Mouse (Mus musculus) neural tube, embryonic 11.5 days (tissue): Measurements from ENCODE around the gene Hgf. TPM values are rescaled to one million over a fixed set of nuclear protein-coding genes. Genes with fewer than 3 reads are reported as not detected.

Source experiments
- ATAC-seq: fragments of 200-750 bp; cut with Nextera tagmentation; 2 replicates; pipeline ENCODE4 v1.8.0; 2017; ENCODE audit warnings: moderate number of reproducible peaks, mild to moderate bottlenecking, moderate TSS enrichment, moderate library complexity; ENCODE audit not compliant: insufficient read depth, low FRiP score, low TSS enrichment
- DNase-seq: peaks from one replicate; pipeline ENCODE4 v3.0.0-alpha.2; 2015; ENCODE audit warnings: low spot score
- H3K27ac ChIP-seq: fragments of 300-500 bp; sonication (generic); 2 replicates; pipeline ENCODE4 v1.5.1; 2014; ENCODE audit warnings: low read depth, mild to moderate bottlenecking, low read length
- H3K27me3 ChIP-seq: fragments of 300-500 bp; sonication (generic); 2 replicates; pipeline ENCODE4 v1.6.1; 2014; ENCODE audit warnings: mild to moderate bottlenecking, low read length, mixed read lengths; ENCODE audit not compliant: control insufficient read depth, insufficient read depth
- H3K36me3 ChIP-seq: fragments of 300-500 bp; sonication (generic); 2 replicates; pipeline ENCODE4 v1.6.1; 2014; ENCODE audit warnings: mild to moderate bottlenecking, low read length, moderate library complexity, mixed read lengths; ENCODE audit not compliant: control insufficient read depth, insufficient read depth
- H3K4me1 ChIP-seq: fragments of 300-500 bp; sonication (generic); 2 replicates; pipeline ENCODE4 v1.6.1; 2014; ENCODE audit warnings: low read length, mixed read lengths; ENCODE audit not compliant: control insufficient read depth, insufficient read depth
- H3K4me2 ChIP-seq: fragments of 300-500 bp; sonication (generic); 2 replicates; pipeline ENCODE4 v1.6.1; 2014; ENCODE audit warnings: low read depth, mild to moderate bottlenecking, moderate library complexity
- H3K4me3 ChIP-seq: fragments of 300-500 bp; sonication (generic); 2 replicates; pipeline ENCODE4 v1.5.1; 2014; ENCODE audit warnings: low read depth, low read length
- H3K9ac ChIP-seq: fragments of 300-500 bp; sonication (generic); 2 replicates; pipeline ENCODE4 v1.6.1; 2014; ENCODE audit warnings: mild to moderate bottlenecking, low read length
- H3K9me3 ChIP-seq: fragments of 300-500 bp; sonication (generic); 2 replicates; pipeline ENCODE4 v1.6.1; 2016; ENCODE audit warnings: low read length; ENCODE audit not compliant: control insufficient read depth
- WGBS: fragments of 180-500 bp; shearing (Covaris S2); extraction: QIAGEN DNeasy Blood & Tissue Kit; methylation state at CpG from one replicate; pipeline ENCODE4 v1.1.7; 2014; 5-methylcytosine and 5-hydroxymethylcytosine counted together
- polyA plus RNA-seq: library from polyadenylated mRNA; unstranded; fragments of >200 nt; fragmentation: Nextera tagmentation; extraction: Ambion mirVana; gene quantifications from 2 replicates; pipeline ENCODE4 v1.2.1, GENCODE M21; 2014

The Hgf gene
- polyA plus RNA-seq, 1 experiment from 2014 or later, result 0.73 TPM

DNA sequence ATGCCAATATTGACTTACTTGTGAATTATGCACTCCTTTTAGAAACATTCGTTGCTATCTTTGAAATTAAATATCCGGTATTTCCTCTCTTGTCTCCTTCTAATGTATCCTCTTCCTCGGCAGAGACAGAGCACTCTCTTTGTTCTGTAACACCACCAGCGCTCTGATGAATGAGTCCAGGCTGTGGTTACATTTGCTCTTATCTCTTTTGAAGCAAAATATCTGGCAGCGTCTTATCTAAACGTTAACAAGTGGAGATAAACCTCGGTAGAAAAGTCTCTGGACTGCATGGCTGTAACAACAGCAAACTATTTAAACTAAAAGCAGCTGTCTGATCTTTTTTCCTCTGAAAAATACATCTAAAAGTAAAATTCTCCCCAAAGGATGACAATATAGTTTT lies 100.7 kb downstream of the Hgf start:
- no peak for DNase-seq
- Histone ChIP-seq H3K4me1 (no peaks in the 10 kb centered on the region), H3K27me3 (no peaks in the 10 kb centered on the region), H3K27ac (no peak overlapping the region), H3K9ac (no peak overlapping the region), H3K4me3 (no peak overlapping the region), H3K4me2 (no peak overlapping the region), H3K9me3 (no peaks in the 10 kb centered on the region), H3K36me3 (no peaks in the 10 kb centered on the region)
- ATAC-seq, result no peak
- WGBS, result 73% methylated on average over 7 of the region's 7 CpGs

Other genes starting within 250 kb of the Hgf start
- not detected in 2 replicates for gene Gm28710, start 238.3 kb downstream of the Hgf start, polyA plus RNA-seq